Mouse (Mus musculus) bone marrow macrophage, adult 2 months (primary cell): ENCODE results near the gene Gorasp2.

Source experiments
- CTCF ChIP-seq: IDR thresholded peaks from 2 replicates; pipeline ENCODE4 v1.5.1; 2012; ENCODE audit warnings: low read depth, mild to moderate bottlenecking, low read length, moderate library complexity
- POLR2A ChIP-seq: IDR thresholded peaks from 2 replicates; pipeline ENCODE4 v1.6.1; 2012; ENCODE audit warnings: mild to moderate bottlenecking, low read depth, low read length, borderline replicate concordance

DNA sequence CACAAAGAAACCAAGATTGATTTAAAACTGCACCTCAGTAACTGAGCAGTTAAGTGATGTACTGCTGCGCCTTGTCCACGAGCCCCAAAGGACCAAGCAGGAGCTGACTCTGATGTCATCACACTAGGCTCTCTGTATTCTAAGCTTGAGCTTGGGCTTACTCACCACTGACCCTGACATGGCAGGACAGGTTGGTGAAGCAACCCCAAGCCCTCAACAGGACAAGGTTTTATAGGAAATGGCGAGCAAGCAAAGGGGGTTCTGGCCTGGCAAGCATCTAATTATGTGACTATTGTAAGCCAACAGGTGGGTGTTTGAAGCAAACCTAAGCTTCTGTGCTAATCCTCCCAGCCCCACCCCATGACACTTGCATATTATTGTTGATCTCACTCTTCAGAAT is 39.5 kb downstream of the Gorasp2 start:
- TF ChIP-seq POLR2A (no peak), CTCF (no peak)
